Mouse (Mus musculus): ENCODE measurements around the gene Fos.

DNA sequence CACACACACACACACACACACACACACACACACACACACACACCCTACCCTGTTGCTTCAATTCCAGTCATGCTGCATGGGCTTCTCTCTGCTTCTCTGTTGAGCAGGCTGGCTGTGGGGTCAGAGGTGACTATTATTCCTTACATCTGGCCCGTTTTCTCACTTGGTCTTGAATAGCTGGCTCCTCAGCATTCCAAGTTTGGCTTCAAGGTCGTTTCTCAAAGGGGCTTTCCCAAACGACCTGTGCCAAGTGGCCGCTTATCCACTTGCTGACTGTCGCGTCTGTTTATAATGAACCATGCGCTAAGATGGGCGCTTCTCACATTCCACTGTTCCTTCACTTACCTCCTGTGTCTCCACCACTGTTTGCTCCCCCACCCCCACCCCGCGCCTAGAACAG, 47.6 kb upstream of the Fos start:
- TF ChIP-seq POLR2A (IDR thresholded peaks at IDR 0.05; ENCODE audit: borderline replicate concordance, extremely low read depth, low read depth, low read length) (no peak), CTCF (IDR thresholded peaks at IDR 0.05; ENCODE audit: insufficient read depth, low read length) (no peak)
